Mouse (Mus musculus) E14TG2a.4 (cell line): ENCODE results near the gene Olfr1047.
"Not testable (repeated sequence)": the region's sequence is repeated elsewhere in the genome, so short reads cannot be mapped to it uniquely, and the experiment has no call there.

ENCODE experiments used
- H3K27me3 ChIP-seq: 2 replicates; pipeline ENCODE4 v1.6.1; 2014; ENCODE audit warnings: low read length, control low read depth; ENCODE audit not compliant: insufficient read depth
- H3K36me3 ChIP-seq: 2 replicates; pipeline ENCODE4 v1.6.1; 2014; ENCODE audit warnings: low read length, control low read depth; ENCODE audit not compliant: insufficient read depth
- H3K4me1 ChIP-seq: replicated peaks from 2 replicates; pipeline ENCODE4 v1.6.1; 2014; ENCODE audit warnings: low read depth, low read length, control low read depth
- H3K4me3 ChIP-seq: replicated peaks from 2 replicates; pipeline ENCODE4 v1.5.1; 2014; ENCODE audit warnings: mild to moderate bottlenecking, low read length
- H3K9me3 ChIP-seq: 2 replicates; pipeline ENCODE4 v1.6.1; 2014; ENCODE audit warnings: low read length, control low read depth
- CTCF ChIP-seq: conservative IDR thresholded peaks from 2 replicates; pipeline ENCODE4 v1.5.1; 2014; ENCODE audit warnings: low read length
- NANOG ChIP-seq: IDR thresholded peaks from 2 replicates; pipeline ENCODE4 v1.6.1; 2014; ENCODE audit warnings: borderline replicate concordance, low read length, mixed read lengths
- POU5F1 ChIP-seq: IDR thresholded peaks from 2 replicates; pipeline ENCODE4 v1.6.1; 2014; ENCODE audit warnings: low read length, borderline replicate concordance

Gene Olfr1047

DNA sequence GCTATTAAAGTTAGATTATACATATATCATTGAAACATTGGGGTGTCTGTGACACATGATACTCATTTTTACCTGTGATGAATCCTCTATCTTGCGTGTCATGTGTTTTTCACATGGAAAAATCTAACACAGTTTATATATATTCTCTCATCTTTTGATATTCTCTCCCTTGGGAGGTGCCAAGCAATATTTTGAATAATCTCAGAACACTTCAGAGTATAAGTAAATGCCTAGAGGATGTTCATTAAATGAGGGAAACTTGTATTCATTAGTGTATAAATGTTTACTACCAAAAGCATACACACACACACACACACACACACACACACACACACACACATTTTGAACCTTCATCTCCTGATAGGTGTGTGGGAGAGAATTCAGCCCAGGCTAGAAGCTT, at the start of gene Olfr1047:
Gene Olfr1047 (minus strand): TSS at position 101 of the 400 bp plus-strand sequence.
- no peak for TF ChIP-seq CTCF
- no peak for TF ChIP-seq NANOG
- no peak for TF ChIP-seq POU5F1
- H3K36me3 ChIP-seq, result no peaks in the 10 kb centered on the region
- H3K4me3 ChIP-seq, result no peak within 1 kb of the TSS
- H3K9me3 ChIP-seq, result no peaks in the 10 kb centered on the region
- H3K4me1 ChIP-seq, result no peaks in the 10 kb centered on the region
- no peaks in the 10 kb centered on the region for H3K27me3 ChIP-seq

DNA sequence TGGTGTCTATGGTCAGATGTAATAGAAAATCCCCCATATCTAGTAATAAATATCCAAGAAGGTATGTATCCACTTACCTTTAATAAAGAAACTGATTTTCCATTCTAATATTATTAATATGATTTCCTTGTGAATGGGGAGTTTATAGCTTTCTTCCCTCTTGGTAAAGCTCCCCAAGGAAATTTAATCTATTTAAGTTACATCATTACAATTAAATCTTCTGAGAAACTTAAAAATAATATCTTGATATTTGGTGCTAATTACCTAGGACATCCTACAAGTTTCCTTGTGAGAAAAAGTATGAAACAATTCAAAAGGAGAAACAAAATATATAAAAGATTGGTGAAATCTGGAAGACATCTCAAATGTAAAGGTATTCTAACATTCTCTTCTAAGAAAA, 47.8 kb upstream of the Olfr1047 start, which contains the start of gene Olfr1051:
Gene Olfr1051 (minus strand): TSS at position 101 of the 400 bp plus-strand sequence.
- not testable (repeated sequence) for H3K27me3 ChIP-seq, H3K4me1 ChIP-seq, H3K9me3 ChIP-seq, H3K36me3 ChIP-seq, H3K4me3 ChIP-seq

DNA sequence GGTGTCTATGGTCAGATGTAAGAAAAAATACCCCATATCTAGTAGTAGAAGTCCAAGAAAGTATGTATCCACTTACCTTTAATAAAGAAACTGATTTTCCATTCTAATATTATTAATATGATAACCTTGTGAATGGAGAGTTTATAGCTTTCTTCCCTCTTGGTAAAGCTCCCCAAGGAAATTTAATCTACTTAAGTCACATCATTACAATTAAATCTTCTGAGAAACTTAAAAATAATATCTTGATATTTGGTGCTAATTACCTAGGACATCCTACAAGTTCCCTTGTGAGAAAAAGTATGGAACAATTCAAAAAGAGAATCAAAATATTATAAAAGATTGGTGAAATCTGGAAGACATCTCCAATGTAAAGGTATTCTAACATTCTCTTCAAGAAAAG, 27.0 kb upstream of the Olfr1047 start, which contains the start of gene Olfr1049:
Gene Olfr1049 (minus strand): TSS at position 101 of the 400 bp plus-strand sequence.
- H3K9me3 ChIP-seq, result peaks cover 19% of the 10 kb centered on the region
- H3K27me3 ChIP-seq, H3K36me3 ChIP-seq, H3K4me3 ChIP-seq, H3K4me1 ChIP-seq: not testable (repeated sequence)

DNA sequence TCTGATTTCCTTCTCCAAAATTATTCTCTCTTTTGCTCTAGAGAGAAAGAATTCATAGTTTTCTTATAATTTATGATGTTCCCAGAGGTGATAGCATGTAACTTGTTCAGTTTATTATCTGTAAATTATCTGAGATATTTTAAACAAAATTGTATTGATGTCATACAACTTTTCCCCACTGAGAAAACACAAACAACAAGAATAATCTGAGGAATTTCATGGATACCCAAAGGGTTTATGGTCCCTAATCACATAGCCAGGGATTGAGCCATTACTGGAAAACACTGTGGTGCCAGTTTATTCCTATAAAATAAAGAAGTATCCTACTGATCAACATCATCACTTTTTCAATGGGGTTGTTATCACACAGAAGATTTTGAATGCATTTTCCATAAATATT, 9.0 kb upstream of the Olfr1047 start, which contains the start of gene Olfr1048:
Gene Olfr1048 (minus strand): TSS at position 101 of the 400 bp plus-strand sequence.
- Histone ChIP-seq H3K4me3 (no peak within 1 kb of the TSS), H3K27me3 (no peaks in the 10 kb centered on the region), H3K9me3 (0 out of 2 replicates have a peak, but pooled peaks cover under 1% of the 10 kb centered on the region), H3K4me1 (no peaks in the 10 kb centered on the region), H3K36me3 (no peaks in the 10 kb centered on the region)
- TF ChIP-seq NANOG (no peak), CTCF (no peak), POU5F1 (no peak)

DNA sequence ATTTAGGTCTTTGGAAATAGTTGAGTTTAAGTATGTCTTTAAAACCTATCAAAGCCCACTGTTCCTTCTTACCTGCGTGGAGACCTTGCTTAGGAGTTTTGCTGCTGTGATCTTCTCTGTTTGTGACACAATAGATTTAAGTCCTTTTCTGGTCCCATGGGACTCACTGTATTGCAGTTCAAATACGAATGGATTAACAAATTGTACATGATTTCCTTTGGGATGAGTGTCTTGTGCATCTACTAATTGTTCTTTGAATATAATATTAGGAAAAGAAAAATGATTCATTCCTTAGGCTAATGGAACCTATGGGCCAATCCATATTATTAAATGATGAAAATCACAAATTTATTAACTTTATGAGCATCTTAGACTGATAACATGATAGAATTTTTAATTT, 12.0 kb downstream of the Olfr1047 start, which contains the start of gene Olfr1046:
Gene Olfr1046 (minus strand): TSS at position 101 of the 400 bp plus-strand sequence.
- H3K27me3 ChIP-seq, result no peaks in the 10 kb centered on the region
- no peaks in the 10 kb centered on the region for H3K36me3 ChIP-seq
- no peaks in the 10 kb centered on the region for H3K4me1 ChIP-seq
- no peaks in the 10 kb centered on the region for H3K9me3 ChIP-seq
- no peak within 1 kb of the TSS for H3K4me3 ChIP-seq
- TF ChIP-seq CTCF, result no peak
- TF ChIP-seq POU5F1, result no peak

DNA sequence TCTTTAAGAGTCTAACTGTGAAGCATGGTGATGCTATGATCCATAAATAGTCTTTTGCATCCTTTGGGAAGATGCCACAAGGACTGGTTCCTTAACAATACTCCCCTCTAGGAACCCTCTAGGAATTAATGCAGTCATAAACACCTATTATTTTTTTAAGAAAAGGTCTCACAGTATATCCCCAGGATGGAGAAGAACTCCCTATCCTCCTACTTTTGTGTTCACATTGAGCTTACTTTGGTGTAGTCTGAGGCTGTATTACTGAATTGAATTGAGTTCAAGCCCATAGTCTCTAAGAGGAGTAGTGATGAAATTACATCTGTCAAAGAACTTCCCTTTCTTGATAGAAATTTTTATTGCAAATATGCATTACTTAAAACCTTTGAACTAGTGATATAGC, 28.3 kb downstream of the Olfr1047 start, which contains the start of gene Olfr1045:
Gene Olfr1045 (minus strand): TSS at position 101 of the 400 bp plus-strand sequence.
- H3K4me1 ChIP-seq, result no peaks in the 10 kb centered on the region
- H3K36me3 ChIP-seq, result no peaks in the 10 kb centered on the region
- TF ChIP-seq CTCF, result no peak
- TF ChIP-seq POU5F1, result no peak
- no peak for TF ChIP-seq NANOG
- no peaks in the 10 kb centered on the region for H3K9me3 ChIP-seq
- H3K4me3 ChIP-seq, result no peak within 1 kb of the TSS
- no peaks in the 10 kb centered on the region for H3K27me3 ChIP-seq

DNA sequence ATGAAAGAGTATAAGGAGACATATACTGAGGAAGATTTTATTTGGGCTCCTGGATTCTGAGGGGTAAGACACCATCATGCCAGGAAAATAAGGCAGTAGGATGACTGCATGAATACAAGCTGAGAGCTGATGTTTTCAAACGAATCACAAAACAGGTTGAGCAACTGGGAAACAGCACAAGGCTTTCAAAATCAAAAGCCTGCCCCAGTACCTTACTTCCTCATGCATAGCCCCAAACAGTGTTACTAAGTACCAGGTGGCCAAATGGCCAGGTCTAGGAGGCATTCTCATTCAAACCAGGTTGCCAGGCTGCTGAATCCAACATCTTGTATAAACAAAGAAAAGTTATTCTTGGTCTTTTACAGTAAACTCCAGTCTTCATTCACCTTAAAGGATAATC, 35.3 kb downstream of the Olfr1047 start:
- Histone ChIP-seq H3K36me3 (no peaks in the 10 kb centered on the region), H3K9me3 (peaks cover 5% of the 10 kb centered on the region), H3K4me3 (no peak overlapping the region), H3K27me3 (no peaks in the 10 kb centered on the region), H3K4me1 (no peaks in the 10 kb centered on the region)
- no peak for TF ChIP-seq NANOG
- TF ChIP-seq CTCF, result no peak
- TF ChIP-seq POU5F1, result no peak

DNA sequence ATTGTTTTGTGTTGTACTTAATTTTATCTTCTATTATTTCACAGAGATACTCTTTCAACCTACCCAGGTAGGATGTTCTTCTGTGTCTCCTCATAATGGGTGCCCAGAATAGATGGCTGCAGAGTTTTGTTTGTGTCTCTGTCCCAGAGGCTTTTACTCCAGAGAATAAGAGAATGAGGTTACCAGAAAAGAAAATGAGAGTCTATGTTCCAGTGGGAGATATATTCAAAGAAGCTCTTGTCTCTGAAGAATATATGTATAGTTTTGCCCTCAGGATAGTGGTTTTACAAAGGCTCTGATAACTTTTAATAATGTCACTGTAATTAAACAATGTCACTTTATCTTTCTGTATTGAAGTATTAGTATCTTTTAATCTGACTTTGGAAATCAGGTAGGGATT, 45.6 kb downstream of the Olfr1047 start, which contains the start of gene Olfr52:
Gene Olfr52 (minus strand): TSS at position 101 of the 400 bp plus-strand sequence.
- Histone ChIP-seq H3K27me3 (no peaks in the 10 kb centered on the region), H3K4me1 (peaks cover 6% of the 10 kb centered on the region; the same call in 1 of the 2 replicates), H3K4me3 (no peak within 1 kb of the TSS), H3K36me3 (no peaks in the 10 kb centered on the region), H3K9me3 (no peaks in the 10 kb centered on the region)
- TF ChIP-seq CTCF, result no peak

DNA sequence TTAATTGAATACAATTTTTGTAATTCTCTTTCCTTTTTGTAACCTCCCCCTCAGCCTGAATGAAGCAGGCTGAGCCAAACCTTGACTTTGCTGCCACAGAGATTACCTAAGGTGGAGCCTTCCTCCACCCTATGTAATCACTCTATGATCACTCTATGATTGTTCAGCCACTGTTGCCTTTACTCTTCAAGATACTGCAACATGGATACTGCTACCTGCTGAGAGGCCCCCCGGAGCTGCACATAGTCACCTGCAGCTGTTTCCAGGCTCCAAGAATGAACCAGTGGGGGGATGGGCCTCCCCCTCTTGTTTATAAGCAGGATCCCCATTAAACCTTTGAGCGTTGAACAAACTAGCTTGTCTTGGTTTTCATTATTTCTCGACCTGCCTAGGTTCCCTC, 51.3 kb downstream of the Olfr1047 start:
- Histone ChIP-seq H3K4me1 (peaks cover 20% of the 10 kb centered on the region), H3K4me3 (no peak overlapping the region), H3K9me3 (no peaks in the 10 kb centered on the region), H3K27me3 (no peaks in the 10 kb centered on the region), H3K36me3 (no peaks in the 10 kb centered on the region)
- no peak for TF ChIP-seq CTCF
- peak; percentile 74 for TF ChIP-seq NANOG
